Mouse (Mus musculus) lung, postnatal 4 days (tissue): ENCODE measurements at regions not wholly inside any gene's neighbourhood (a gene's known extent, or its start where the extent isn't known, plus 50 kb on each side); places are given as distances from the start of the nearest gene placed in this dataset.
A peak's percentile ranks its signal among the peaks of the same experiment; 100 is the strongest.

Experiments
- DNase-seq, 2 experiments: peaks; one replicate each; pipeline ENCODE4 v3.0.0; 2021

GRCm38 (mm10) chr13:91274131-91274530 lies 50.4 kb upstream of the Atg10 start:
- DNase-seq = no peak

GRCm38 (mm10) chr13:91274615-91275014 lies 50.8 kb upstream of the Atg10 start:
- DNase-seq = peak; percentile 38 to 82

GRCm38 (mm10) chr13:91279487-91279886 lies 55.7 kb upstream of the Atg10 start:
- no peak for DNase-seq

GRCm38 (mm10) chr13:91295552-91296170 lies 71.9 kb upstream of the Atg10 start:
- DNase-seq = no peak

GRCm38 (mm10) chr13:91296521-91297160 lies 72.9 kb upstream of the Atg10 start:
- DNase-seq = no peak

GRCm38 (mm10) chr13:91301849-91302248 lies 78.1 kb upstream of the Atg10 start:
- no peak for DNase-seq

- DNase-seq = no peak
These were observed 82.1 kb upstream of the Atg10 start for GRCm38 (mm10) chr13:91305697-91306405.

GRCm38 (mm10) chr13:91306545-91306944 lies 82.8 kb upstream of the Atg10 start:
- no peak for DNase-seq

GRCm38 (mm10) chr13:91312905-91313571 lies 89.3 kb upstream of the Atg10 start:
- no peak for DNase-seq

- DNase-seq = no peak
These were observed 98.6 kb upstream of the Atg10 start for GRCm38 (mm10) chr13:91322331-91322730.

- no peak for DNase-seq
These were observed 103.1 kb upstream of the Atg10 start for GRCm38 (mm10) chr13:91326834-91327233.

- no peak for DNase-seq
These were observed 110.5 kb upstream of the Atg10 start for GRCm38 (mm10) chr13:91334283-91334682.

GRCm38 (mm10) chr13:91344139-91344538 lies 115.9 kb upstream of the Ssbp2 start:
- DNase-seq = no peak

GRCm38 (mm10) chr13:91348489-91349083 lies 111.5 kb upstream of the Ssbp2 start:
- no peak for DNase-seq

- DNase-seq = peak; percentile 41 to 61
These were observed 107.8 kb upstream of the Ssbp2 start for GRCm38 (mm10) chr13:91352311-91352710.

GRCm38 (mm10) chr13:91356516-91356915 lies 103.6 kb upstream of the Ssbp2 start:
- no peak for DNase-seq

GRCm38 (mm10) chr13:91360121-91360520 lies 100.0 kb upstream of the Ssbp2 start:
- no peak for DNase-seq

- peak; percentile 93 to 95 for DNase-seq
These were observed 94.7 kb upstream of the Ssbp2 start for GRCm38 (mm10) chr13:91365270-91365952.

- DNase-seq = no peak
These were observed 93.5 kb upstream of the Ssbp2 start for GRCm38 (mm10) chr13:91366540-91366939.

- no peak for DNase-seq
These were observed 92.1 kb upstream of the Ssbp2 start for GRCm38 (mm10) chr13:91367896-91368556.

GRCm38 (mm10) chr13:91368664-91369063 lies 91.4 kb upstream of the Ssbp2 start:
- no peak for DNase-seq

- peak in 1 of 2 experiments; percentile 15 for DNase-seq
These were observed 90.1 kb upstream of the Ssbp2 start for GRCm38 (mm10) chr13:91370021-91370420.
